Mouse (Mus musculus) heart, embryonic 15.5 days (tissue): ENCODE measurements at regions not wholly inside any gene's neighbourhood (a gene's known extent, or its start where the extent isn't known, plus 50 kb on each side); places are given as distances from the start of the nearest gene placed in this dataset.

Experiments used
- ATAC-seq: fragments of 200-750 bp; cut with Nextera tagmentation; replicated peaks from 2 replicates; pipeline ENCODE4 v1.8.0; 2017; ENCODE audit warnings: low read depth, moderate TSS enrichment; ENCODE audit not compliant: insufficient number of reproducible peaks, insufficient read depth, low FRiP score
- H3K27ac ChIP-seq: fragments of 300-500 bp; sonication (generic); 2 replicates; pipeline ENCODE4 v1.5.1; 2015; ENCODE audit warnings: mild to moderate bottlenecking, inconsistent platforms
- H3K27me3 ChIP-seq: fragments of 300-500 bp; sonication (generic); 2 replicates; pipeline ENCODE4 v1.6.1; 2015; ENCODE audit warnings: inconsistent platforms
- H3K36me3 ChIP-seq: fragments of 300-500 bp; sonication (generic); 2 replicates; pipeline ENCODE4 v1.6.1; 2015; ENCODE audit warnings: mild to moderate bottlenecking, inconsistent platforms
- H3K4me1 ChIP-seq: fragments of 300-500 bp; sonication (generic); replicated peaks from 2 replicates; pipeline ENCODE4 v1.6.1; 2015; ENCODE audit warnings: inconsistent platforms
- H3K4me2 ChIP-seq: fragments of 300-500 bp; sonication (generic); 2 replicates; pipeline ENCODE4 v1.6.1; 2015; ENCODE audit warnings: inconsistent platforms, mild to moderate bottlenecking, moderate library complexity
- H3K4me3 ChIP-seq: fragments of 300-500 bp; sonication (generic); 2 replicates; pipeline ENCODE4 v1.5.1; 2015; ENCODE audit warnings: mild to moderate bottlenecking, inconsistent platforms
- H3K9ac ChIP-seq: fragments of 300-500 bp; sonication (generic); 2 replicates; pipeline ENCODE4 v1.6.1; 2015; ENCODE audit warnings: mild to moderate bottlenecking, inconsistent platforms
- H3K9me3 ChIP-seq: fragments of 300-500 bp; sonication (generic); replicated peaks from 2 replicates; pipeline ENCODE4 v1.6.1; 2016; ENCODE audit warnings: inconsistent platforms
- WGBS: fragments of 180-500 bp; shearing (Covaris S2); methylation state at CpG from one replicate; pipeline ENCODE4 v1.1.7; 2015; ENCODE audit warnings: mixed read lengths; 5-methylcytosine and 5-hydroxymethylcytosine counted together

DNA sequence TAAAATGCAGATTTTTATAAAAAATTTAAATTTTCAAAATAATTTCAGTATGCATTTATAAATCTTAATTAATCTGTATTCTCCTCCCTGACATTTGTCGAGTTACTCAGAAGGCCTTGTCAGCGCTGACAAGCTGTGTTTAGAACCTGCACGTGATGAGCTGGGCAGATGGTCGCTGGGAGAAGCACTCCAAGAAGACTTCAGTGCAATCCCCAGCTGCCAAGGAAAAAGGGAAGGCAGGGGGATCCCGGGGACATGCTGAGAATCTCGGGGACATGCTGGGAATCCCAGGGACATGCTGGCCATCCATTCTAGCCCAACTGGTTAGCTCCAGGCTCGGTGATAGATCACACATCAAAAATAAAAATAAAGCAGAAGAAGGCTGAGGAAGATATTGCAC, 172.9 kb downstream of the Hlx start:
- ATAC-seq: no peak
- Histone ChIP-seq H3K4me2 (no peak overlapping the region), H3K4me1 (no peaks in the 10 kb centered on the region), H3K9ac (no peak overlapping the region), H3K27ac (no peak overlapping the region), H3K9me3 (no peaks in the 10 kb centered on the region), H3K36me3 (no peaks in the 10 kb centered on the region), H3K27me3 (no peaks in the 10 kb centered on the region), H3K4me3 (no peak overlapping the region)
- WGBS: 54% methylated on average over 7 of the region's 7 CpGs

DNA sequence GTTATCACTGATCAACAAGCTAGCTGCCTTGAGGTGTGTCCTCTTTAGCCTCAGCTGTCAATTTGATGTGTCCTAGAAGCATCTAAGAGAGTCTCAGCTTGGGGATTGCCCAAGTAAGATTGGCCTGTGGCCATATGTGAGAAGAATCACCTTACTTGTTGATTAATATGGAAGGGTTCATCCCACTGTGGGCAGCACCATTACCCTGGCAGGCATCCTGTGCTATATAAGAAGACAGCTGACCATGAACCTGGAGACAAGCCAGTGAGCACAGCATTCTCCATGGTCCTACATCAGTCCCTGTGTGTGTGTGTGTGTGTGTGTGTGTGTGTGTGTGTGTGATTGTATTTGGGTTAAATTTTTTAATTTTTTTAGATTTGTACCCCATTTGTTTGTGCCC, 178.6 kb downstream of the Hlx start:
- Histone ChIP-seq H3K9me3 (no peaks in the 10 kb centered on the region), H3K4me3 (no peak overlapping the region), H3K27me3 (no peaks in the 10 kb centered on the region), H3K27ac (no peak overlapping the region), H3K4me2 (no peak overlapping the region), H3K36me3 (no peaks in the 10 kb centered on the region), H3K9ac (no peak overlapping the region), H3K4me1 (no peaks in the 10 kb centered on the region)
- no peak for ATAC-seq

DNA sequence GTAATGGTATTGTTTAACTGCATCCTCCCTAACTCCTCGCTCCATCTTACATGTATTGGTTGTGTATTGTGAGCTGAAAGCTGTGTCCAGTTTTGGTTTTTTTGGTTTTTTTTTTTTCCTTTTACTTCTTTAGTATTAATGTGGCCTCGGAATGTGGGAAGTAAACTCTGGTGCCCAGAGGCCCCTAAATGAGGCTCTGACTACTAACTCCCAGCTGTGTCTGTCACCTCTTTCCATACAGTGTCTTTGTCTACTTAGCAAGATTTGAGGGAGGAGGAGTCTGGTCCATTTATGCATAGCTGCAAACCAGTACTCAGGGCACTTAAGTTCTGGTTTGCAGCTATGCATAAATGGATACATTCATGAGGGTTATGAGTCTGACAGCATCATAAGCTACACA, 181.9 kb downstream of the Hlx start:
- Histone ChIP-seq H3K4me3 (no peak overlapping the region), H3K9me3 (no peaks in the 10 kb centered on the region), H3K4me2 (no peak overlapping the region), H3K27me3 (no peaks in the 10 kb centered on the region), H3K36me3 (no peaks in the 10 kb centered on the region), H3K4me1 (no peaks in the 10 kb centered on the region), H3K9ac (no peak overlapping the region), H3K27ac (no peak overlapping the region)
- WGBS: 82% methylated on average over 2 of the region's 2 CpGs
- no peak for ATAC-seq

DNA sequence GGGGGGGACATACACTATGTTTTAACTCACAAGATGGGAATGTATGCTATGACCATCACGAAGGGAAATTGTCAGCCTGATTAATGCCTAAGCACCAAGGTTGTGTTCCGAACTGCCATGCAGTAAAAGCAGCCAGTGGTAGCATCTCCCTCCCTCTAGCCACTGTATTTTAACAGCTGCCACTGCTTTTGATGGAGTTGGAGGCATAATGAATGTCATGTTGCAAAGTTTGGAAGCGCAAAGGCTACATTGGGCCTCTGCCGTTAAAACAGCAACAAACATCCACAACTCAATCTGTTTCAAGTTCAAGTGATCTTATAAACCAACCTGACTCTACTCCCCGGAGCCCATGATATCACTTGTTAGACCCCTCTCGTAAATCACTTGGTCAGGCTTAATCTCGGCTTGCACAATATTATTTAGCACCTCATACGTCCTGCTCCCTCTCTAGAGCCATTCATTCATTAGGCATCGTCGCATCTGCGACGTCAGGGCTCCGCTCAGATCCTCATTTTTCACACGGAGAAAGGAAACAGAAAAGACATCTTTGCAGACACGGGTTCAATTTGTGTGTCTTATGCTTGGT, 184.7 kb downstream of the Hlx start:
- 72% methylated on average over 15 of the region's 15 CpGs for WGBS
- no peak for ATAC-seq
- no peak overlapping the region for H3K4me2 ChIP-seq

DNA sequence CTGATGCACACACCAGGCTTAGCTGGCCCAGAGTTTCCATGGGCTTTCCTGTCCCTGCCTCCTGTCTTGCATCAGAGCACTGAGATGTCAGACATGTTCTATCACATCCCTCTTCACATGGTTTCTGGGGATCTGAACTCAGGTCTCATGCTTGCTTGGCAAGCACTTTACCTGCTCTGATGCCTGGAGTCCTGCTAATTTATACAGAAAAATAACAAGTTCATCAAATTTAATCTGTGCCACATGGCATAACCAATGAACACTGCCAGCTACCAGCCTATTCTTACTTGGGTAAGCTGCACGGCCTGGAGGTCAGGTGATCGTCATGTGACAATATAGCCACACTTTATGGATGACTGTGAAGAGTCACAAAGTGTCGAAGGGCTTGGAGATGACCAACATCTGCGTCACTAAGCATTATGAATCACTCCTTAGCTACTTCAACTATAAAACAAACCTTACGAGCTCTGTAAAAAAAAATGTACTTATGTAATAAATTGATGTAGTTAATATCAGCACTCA, 186.2 kb downstream of the Hlx start:
- Histone ChIP-seq H3K27me3 (no peaks in the 10 kb centered on the region), H3K4me2 (no peak overlapping the region), H3K36me3 (no peaks in the 10 kb centered on the region), H3K27ac (no peak overlapping the region), H3K4me1 (no peaks in the 10 kb centered on the region), H3K4me3 (no peak overlapping the region), H3K9me3 (no peaks in the 10 kb centered on the region), H3K9ac (no peak overlapping the region)
- no peak for ATAC-seq
- 88% methylated on average over 5 of the region's 5 CpGs for whole genome bisulfite sequencing

More for the DNA sequence above, 184.7 kb downstream of the Hlx start:
- no peak overlapping the region for H3K9ac ChIP-seq
- no peaks in the 10 kb centered on the region for H3K36me3 ChIP-seq
- no peaks in the 10 kb centered on the region for H3K9me3 ChIP-seq
- H3K27ac ChIP-seq: no peak overlapping the region
- no peaks in the 10 kb centered on the region for H3K4me1 ChIP-seq
- no peak overlapping the region for H3K4me3 ChIP-seq
- H3K27me3 ChIP-seq: no peaks in the 10 kb centered on the region

DNA sequence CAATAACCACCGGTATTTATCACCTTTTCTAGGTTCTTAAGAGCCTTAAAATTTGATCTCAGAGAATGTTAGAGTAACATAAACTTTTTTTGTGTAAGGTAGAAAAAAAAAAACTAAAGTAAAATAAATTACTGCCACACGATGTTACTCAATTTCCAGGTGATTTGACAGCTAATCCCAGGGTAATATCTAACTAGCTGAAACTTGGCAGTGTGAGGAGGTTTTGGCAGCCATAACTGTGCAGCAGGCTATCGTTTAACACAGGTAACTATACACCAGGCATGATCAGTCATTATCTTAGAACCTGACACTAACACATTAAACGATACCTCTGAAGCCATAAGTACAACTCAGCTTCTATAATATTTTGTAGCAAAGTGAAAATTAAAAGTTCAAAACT, 187.3 kb downstream of the Hlx start:
- no peak overlapping the region for H3K4me2 ChIP-seq
- no peak for ATAC-seq
- H3K27ac ChIP-seq: no peak overlapping the region
- 71% methylated on average over 4 of the region's 4 CpGs for WGBS
- H3K4me3 ChIP-seq: no peak overlapping the region
- H3K36me3 ChIP-seq: no peaks in the 10 kb centered on the region
- no peaks in the 10 kb centered on the region for H3K27me3 ChIP-seq
- H3K9me3 ChIP-seq: no peaks in the 10 kb centered on the region
- no peaks in the 10 kb centered on the region for H3K4me1 ChIP-seq
- no peak overlapping the region for H3K9ac ChIP-seq

DNA sequence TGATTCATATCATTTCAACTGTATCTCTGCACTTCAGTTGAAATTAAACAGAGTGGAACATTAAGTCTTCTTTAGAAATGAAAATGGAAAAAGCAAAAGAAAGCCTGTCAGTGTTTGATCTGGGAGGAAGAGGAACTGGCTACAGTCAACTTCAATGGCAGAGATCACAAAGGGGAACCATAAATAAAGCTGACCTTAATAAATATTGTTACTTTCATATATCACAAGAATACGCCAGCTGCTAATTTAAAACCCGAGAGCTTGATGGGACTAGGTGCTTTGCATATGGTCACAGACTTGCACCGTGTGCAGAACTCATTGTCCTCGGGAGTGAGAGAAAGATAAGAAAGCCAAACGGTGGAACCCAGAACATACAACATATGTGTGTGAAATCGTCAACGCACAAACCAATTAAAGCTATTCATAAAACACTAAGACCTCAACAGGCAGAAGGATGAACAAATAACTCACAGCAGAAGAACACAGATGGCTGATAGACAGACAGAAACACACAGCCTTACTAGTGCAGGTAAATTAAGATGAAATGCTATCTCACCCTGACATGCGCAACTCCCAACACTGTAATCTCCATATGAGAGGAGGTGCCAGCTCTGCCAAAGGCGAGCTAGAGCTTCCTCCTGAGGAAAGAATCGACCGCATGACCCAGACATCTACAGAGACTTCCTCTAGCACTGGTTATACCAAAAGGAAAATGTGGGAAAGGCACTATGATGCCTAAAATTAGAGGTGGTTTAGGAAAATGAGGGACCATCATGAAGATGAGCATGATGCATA, 189.9 kb downstream of the Hlx start:
- no peak for ATAC-seq
- Histone ChIP-seq H3K36me3 (no peaks in the 10 kb centered on the region), H3K27me3 (no peaks in the 10 kb centered on the region), H3K4me1 (no peaks in the 10 kb centered on the region), H3K9ac (no peak overlapping the region), H3K4me3 (no peak overlapping the region), H3K4me2 (no peak overlapping the region), H3K9me3 (no peaks in the 10 kb centered on the region), H3K27ac (no peak overlapping the region)
- WGBS: 73% methylated on average over 11 of the region's 11 CpGs

DNA sequence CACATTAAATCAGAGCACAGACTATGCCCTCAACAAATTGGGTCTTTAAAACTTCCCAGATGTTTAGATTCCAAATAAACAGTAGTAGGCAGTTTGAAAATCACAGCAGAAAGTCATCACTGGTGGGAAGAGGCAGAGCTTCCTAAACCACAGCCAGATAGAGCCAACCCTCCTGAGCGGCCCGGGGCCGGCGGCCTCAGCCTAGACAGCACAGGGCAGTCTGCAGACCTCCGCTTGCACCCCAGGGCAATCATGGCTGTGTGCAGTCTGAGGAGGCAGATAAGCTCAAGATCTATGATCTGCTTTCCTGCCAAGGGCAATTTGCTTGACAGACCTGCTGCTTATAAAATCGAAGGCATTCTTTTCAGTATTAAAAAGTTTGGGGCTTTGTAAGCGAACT, 192.6 kb downstream of the Hlx start:
- H3K4me2 ChIP-seq: no peak overlapping the region
- no peak overlapping the region for H3K9ac ChIP-seq
- no peak overlapping the region for H3K4me3 ChIP-seq
- H3K4me1 ChIP-seq: no peaks in the 10 kb centered on the region
- H3K36me3 ChIP-seq: no peaks in the 10 kb centered on the region
- ATAC-seq: no peak
- H3K27me3 ChIP-seq: no peaks in the 10 kb centered on the region
- 42% methylated on average over 7 of the region's 7 CpGs for WGBS
- no peak overlapping the region for H3K27ac ChIP-seq
- no peaks in the 10 kb centered on the region for H3K9me3 ChIP-seq

DNA sequence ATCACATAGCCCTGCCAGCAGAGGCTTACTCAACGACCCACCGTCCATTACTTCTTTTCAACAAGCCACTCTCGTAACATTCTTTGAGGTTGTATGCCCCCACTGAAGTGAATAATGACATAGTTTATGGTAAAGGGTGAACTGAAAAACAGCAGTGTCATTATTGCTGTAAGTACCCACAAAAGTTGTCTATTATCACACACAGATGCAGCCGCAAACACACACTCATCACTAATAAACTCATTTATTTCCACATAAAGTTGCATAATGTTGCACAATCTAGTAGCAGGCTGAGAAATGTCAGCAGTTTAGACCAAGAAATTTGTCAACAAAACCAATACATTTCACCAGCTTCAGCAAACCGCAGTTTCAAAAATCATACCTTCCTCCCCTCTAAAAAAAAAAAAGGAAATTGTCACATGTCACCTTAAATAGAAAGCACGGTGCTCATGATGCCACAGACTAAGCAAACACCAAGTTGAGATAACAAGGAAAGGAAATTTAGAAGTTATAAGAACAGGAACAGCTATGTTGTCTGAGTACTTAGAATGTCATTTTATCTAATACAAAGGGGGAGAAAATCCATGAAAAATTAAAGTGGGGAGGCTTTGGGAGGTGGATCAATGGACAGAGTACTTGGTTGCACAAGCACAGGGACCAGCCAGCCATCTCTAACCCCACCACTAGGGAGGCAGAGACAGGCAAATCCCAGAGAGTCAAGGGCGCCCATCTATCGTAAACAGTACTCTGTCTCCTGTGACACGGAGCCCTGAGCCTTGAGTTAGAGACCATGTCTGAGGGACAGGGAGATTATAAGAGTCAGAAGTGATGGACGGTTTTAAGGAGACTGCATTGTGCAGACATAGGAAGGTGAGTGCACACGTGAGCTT, 195.9 kb downstream of the Hlx start:
- Histone ChIP-seq H3K4me2 (no peak overlapping the region), H3K36me3 (no peaks in the 10 kb centered on the region), H3K27me3 (0 out of 2 replicates have a peak, but pooled peaks cover 1% of the 10 kb centered on the region), H3K27ac (no peak overlapping the region), H3K4me3 (no peak overlapping the region), H3K9me3 (no peaks in the 10 kb centered on the region), H3K4me1 (no peaks in the 10 kb centered on the region), H3K9ac (no peak overlapping the region)
- 74% methylated on average over 11 of the region's 11 CpGs for WGBS
- no peak for ATAC-seq

DNA sequence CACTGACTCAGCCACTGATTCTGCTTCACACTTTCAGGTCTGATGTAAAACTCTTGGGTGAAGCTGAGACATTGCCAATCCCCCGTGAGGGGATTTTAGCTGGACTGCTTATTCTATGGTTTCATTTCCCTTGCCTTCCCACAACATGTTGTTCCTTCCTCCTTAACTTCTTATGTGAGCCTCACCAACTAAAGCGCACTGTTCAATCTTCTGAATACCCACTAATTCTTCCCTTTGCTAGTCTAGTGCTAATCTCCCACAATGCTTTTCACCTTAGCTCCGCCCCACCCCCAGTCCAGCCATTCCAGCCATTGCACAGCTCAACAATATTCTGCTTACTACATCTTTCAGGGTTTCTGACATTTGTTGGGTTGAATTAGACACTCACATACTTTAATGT, 196.7 kb downstream of the Hlx start:
- Histone ChIP-seq H3K9me3 (no peaks in the 10 kb centered on the region), H3K4me2 (no peak overlapping the region), H3K4me1 (no peaks in the 10 kb centered on the region), H3K4me3 (no peak overlapping the region), H3K36me3 (no peaks in the 10 kb centered on the region), H3K27ac (no peak overlapping the region), H3K27me3 (0 out of 2 replicates have a peak, but pooled peaks cover 4% of the 10 kb centered on the region), H3K9ac (no peak overlapping the region)
- 88% methylated on average over 3 of the region's 3 CpGs for WGBS
- no peak for ATAC-seq

DNA sequence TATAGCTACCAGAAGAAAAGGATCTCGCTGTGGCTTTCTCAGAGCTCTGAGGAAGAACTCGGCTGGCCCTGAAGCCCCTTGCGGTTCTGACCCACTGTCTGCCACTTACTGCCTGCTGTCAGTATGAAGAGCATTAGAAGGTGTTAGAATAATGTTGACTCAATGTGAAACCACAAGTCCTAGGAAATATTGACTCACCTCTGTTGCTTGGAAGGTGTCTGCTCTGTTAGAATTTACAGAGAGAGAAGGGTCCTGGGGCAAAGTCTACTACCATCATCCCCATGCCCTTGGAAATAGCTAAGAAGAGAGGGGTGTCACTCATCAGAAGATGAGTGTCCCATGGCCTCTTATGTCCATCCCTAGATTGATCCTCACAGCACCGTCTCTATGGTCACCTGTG, 197.9 kb downstream of the Hlx start:
- H3K36me3 ChIP-seq: no peaks in the 10 kb centered on the region
- H3K4me1 ChIP-seq: no peaks in the 10 kb centered on the region
- no peak overlapping the region for H3K4me3 ChIP-seq
- H3K27me3 ChIP-seq: 0 out of 2 replicates have a peak, but pooled peaks cover 4% of the 10 kb centered on the region
- no peak overlapping the region for H3K9ac ChIP-seq
- no peaks in the 10 kb centered on the region for H3K9me3 ChIP-seq
- no peak overlapping the region for H3K27ac ChIP-seq
- ATAC-seq: no peak
- 84% methylated on average over 4 of the region's 4 CpGs for WGBS
- H3K4me2 ChIP-seq: no peak overlapping the region
